Mouse (Mus musculus) hindbrain, embryonic 13.5 days (tissue): ENCODE results near the gene Akap5. TPM values are rescaled to one million over a fixed set of nuclear protein-coding genes. Genes with fewer than 3 reads are reported as not detected.

Experiments used
- ATAC-seq: fragments of 200-750 bp; cut with Nextera tagmentation; 2 replicates; pipeline ENCODE4 v1.8.0; 2017; ENCODE audit warnings: moderate TSS enrichment; ENCODE audit not compliant: low FRiP score
- H3K27ac ChIP-seq: fragments of 300-500 bp; sonication (generic); 2 replicates; pipeline ENCODE4 v1.5.1; 2015; ENCODE audit warnings: inconsistent platforms, mild to moderate bottlenecking, moderate library complexity
- H3K27me3 ChIP-seq: fragments of 300-500 bp; sonication (generic); 2 replicates; pipeline ENCODE4 v1.6.1; 2015; ENCODE audit warnings: mild to moderate bottlenecking, inconsistent platforms
- H3K36me3 ChIP-seq: fragments of 300-500 bp; sonication (generic); 2 replicates; pipeline ENCODE4 v1.6.1; 2015; ENCODE audit warnings: mild to moderate bottlenecking, inconsistent platforms
- H3K4me1 ChIP-seq: fragments of 300-500 bp; sonication (generic); replicated peaks from 2 replicates; pipeline ENCODE4 v1.6.1; 2015; ENCODE audit warnings: inconsistent platforms
- H3K4me2 ChIP-seq: fragments of 300-500 bp; sonication (generic); 2 replicates; pipeline ENCODE4 v1.6.1; 2015; ENCODE audit warnings: inconsistent platforms, mild to moderate bottlenecking, moderate library complexity
- H3K4me3 ChIP-seq: fragments of 300-500 bp; sonication (generic); 2 replicates; pipeline ENCODE4 v1.5.1; 2015; ENCODE audit warnings: mild to moderate bottlenecking, inconsistent platforms
- H3K9ac ChIP-seq: fragments of 300-500 bp; sonication (generic); 2 replicates; pipeline ENCODE4 v1.6.1; 2015; ENCODE audit warnings: mild to moderate bottlenecking, inconsistent platforms
- H3K9me3 ChIP-seq: fragments of 300-500 bp; sonication (generic); 2 replicates; pipeline ENCODE4 v1.6.1; 2016; ENCODE audit warnings: inconsistent platforms
- WGBS: fragments of 180-500 bp; shearing (Covaris S2); methylation state at CpG from one replicate; pipeline ENCODE4 v1.1.7; 2015; 5-methylcytosine and 5-hydroxymethylcytosine counted together
- polyA plus RNA-seq: library from polyadenylated mRNA; unstranded; fragments of >200 nt; fragmentation: Nextera tagmentation; extraction: Ambion mirVana; gene quantifications from 2 replicates; pipeline ENCODE4 v1.2.1, GENCODE M21; 2015

Akap5 gene
- polyA plus RNA-seq: 7.4 and 7.9 TPM in 2 replicates

DNA sequence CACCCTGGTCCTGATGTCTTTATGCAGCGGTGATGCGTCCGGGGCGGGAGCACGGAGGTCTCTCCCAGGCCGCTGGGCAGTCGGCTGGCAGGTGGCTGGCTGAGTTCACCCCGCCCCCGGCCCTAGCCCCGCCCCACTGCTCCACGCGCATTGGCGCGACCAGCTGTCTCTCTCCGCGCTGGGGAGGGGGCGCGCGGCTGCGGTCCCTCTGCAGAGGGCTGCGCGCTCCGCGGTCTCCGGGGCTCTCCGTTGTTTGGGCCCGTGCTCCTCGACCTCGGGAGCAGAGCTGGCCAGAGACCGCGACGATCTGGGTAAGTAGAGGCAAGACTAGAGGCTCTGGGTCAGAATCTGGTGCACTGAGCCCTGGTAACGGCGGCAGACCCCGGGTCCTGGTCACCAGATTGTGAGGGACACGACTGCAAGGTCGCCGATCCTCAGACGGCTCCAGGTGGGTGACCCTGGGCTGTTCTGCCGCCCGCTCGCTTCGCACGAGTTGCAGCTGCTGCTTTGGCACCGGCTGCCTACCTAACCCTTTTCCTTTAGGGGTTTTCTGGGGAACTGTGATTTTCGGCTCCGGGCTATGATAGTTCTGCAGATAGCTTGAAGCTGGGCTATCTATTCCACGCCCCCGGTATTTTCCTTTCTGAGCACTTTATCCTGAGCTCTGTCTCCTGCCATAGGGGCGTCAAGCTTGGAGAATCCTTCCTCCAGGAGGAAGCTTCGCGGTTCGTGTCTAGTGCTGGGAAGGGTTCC lies at the start of gene Akap5:
Gene Akap5, plus strand, starts transcription at position 213 of the 753 bp plus-strand sequence.
- Histone ChIP-seq H3K9ac (peak within 1 kb of the TSS; percentile 76), H3K9me3 (no peaks in the 10 kb centered on the region), H3K27me3 (no peaks in the 10 kb centered on the region), H3K4me3 (peak within 1 kb of the TSS; percentile 69), H3K4me1 (peaks cover 12% of the 10 kb centered on the region), H3K4me2 (peak within 1 kb of the TSS; percentile 65), H3K36me3 (peaks cover 29% of the 10 kb centered on the region), H3K27ac (peak within 1 kb of the TSS; percentile 75)
- ATAC-seq: peak; percentile 98
- WGBS: 1% methylated on average over 53 of the region's 53 CpGs

- Histone ChIP-seq H3K4me2 (no peak overlapping the region), H3K9ac (no peak overlapping the region), H3K36me3 (peaks cover 7% of the 10 kb centered on the region), H3K4me3 (no peak overlapping the region), H3K4me1 (peaks cover 8% of the 10 kb centered on the region; the same call in 1 of the 2 replicates), H3K27ac (no peak overlapping the region), H3K27me3 (no peaks in the 10 kb centered on the region), H3K9me3 (no peaks in the 10 kb centered on the region)
- 86% methylated on average over 6 of the region's 6 CpGs for WGBS
- ATAC-seq: no peak
Measured at GRCm38 (mm10) chr12:76278209-76278608, 46.5 kb upstream of the Akap5 start.

- ATAC-seq: no peak
- no peaks in the 10 kb centered on the region for H3K9me3 ChIP-seq
- H3K36me3 ChIP-seq: peaks cover 13% of the 10 kb centered on the region
- H3K27me3 ChIP-seq: no peaks in the 10 kb centered on the region
- no peak overlapping the region for H3K4me3 ChIP-seq
- H3K4me1 ChIP-seq: peaks cover 11% of the 10 kb centered on the region; the same call in 1 of the 2 replicates
- H3K4me2 ChIP-seq: no peak overlapping the region
- WGBS: 90% methylated on average over 9 of the region's 9 CpGs
- no peak overlapping the region for H3K9ac ChIP-seq
- H3K27ac ChIP-seq: no peak overlapping the region
Measured at GRCm38 (mm10) chr12:76280556-76280955, 44.1 kb upstream of the Akap5 start.

DNA sequence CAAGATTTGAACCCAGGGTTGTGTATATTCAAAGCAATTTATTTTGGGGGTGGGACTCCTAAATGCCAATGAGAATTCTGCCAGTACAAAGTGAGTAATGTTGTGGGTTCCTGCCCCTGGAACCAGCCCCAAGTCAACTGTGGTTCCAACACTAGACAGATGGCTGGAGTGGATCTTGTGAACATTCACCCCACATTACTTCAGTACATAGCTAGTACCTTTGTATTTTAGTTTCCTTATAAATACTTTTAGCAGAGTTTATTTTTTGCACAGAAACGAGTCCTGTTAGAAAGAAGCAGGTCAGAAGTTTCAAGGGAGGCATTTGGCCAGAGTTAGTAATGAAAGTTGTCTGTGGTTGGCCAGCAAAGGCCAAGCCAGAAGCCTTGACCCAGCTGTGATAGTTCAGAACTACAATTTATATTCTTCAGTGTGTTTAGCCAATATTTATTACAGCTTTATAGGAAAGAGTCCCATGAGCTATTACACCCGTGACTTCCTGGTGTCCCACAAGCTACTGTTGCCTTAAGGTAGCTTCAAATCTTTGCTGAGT lies 43.5 kb upstream of the Akap5 start:
- H3K36me3 ChIP-seq: peaks cover 13% of the 10 kb centered on the region
- no peak overlapping the region for H3K4me2 ChIP-seq
- 84% methylated on average over 2 of the region's 2 CpGs for WGBS
- no peaks in the 10 kb centered on the region for H3K27me3 ChIP-seq
- no peak for ATAC-seq
- H3K9me3 ChIP-seq: no peaks in the 10 kb centered on the region
- H3K4me1 ChIP-seq: peaks cover 11% of the 10 kb centered on the region; the same call in 1 of the 2 replicates
- no peak overlapping the region for H3K27ac ChIP-seq
- H3K4me3 ChIP-seq: no peak overlapping the region
- no peak overlapping the region for H3K9ac ChIP-seq

GRCm38 (mm10) chr12:76282132-76282531 lies 42.6 kb upstream of the Akap5 start:
- Histone ChIP-seq H3K36me3 (peaks cover 13% of the 10 kb centered on the region), H3K4me2 (no peak overlapping the region), H3K4me1 (peaks cover 11% of the 10 kb centered on the region; the same call in 1 of the 2 replicates), H3K9ac (no peak overlapping the region), H3K4me3 (no peak overlapping the region), H3K27me3 (no peaks in the 10 kb centered on the region), H3K9me3 (no peaks in the 10 kb centered on the region), H3K27ac (no peak overlapping the region)
- 49% methylated on average over 4 of the region's 4 CpGs for WGBS
- no peak for ATAC-seq

GRCm38 (mm10) chr12:76282532-76283173 lies 42.0 kb upstream of the Akap5 start:
- no peaks in the 10 kb centered on the region for H3K27me3 ChIP-seq
- peaks cover 14% of the 10 kb centered on the region for H3K4me1 ChIP-seq
- 0 out of 2 replicates have a peak overlapping the region, but pooled peaks have one; percentile 25 for H3K27ac ChIP-seq
- H3K4me2 ChIP-seq: no peak overlapping the region
- no peaks in the 10 kb centered on the region for H3K9me3 ChIP-seq
- peaks cover 13% of the 10 kb centered on the region for H3K36me3 ChIP-seq
- no peak overlapping the region for H3K4me3 ChIP-seq
- WGBS: 78% methylated on average over 17 of the region's 17 CpGs
- ATAC-seq: peak; percentile 39; the same call in 1 of the 2 replicates
- no peak overlapping the region for H3K9ac ChIP-seq

DNA sequence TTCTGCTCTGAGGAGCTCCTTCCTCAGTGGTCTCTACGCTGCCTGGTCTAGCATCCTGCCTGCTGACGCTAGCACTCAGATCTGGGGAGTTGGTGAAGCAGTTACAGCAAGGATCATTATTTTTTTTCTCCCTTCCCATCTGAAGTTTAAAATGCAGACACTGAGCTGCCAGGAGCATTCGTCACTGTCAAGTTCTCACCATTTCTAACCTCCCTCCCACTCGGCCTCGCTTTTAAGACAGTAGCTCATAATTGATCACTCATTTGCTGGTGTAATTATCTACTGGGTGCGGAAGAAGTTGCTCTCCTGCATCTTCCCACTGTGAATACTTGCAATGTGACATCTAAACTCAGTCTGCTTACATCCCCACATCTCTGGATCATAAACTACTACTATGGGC lies 39.3 kb upstream of the Akap5 start:
- Histone ChIP-seq H3K27ac (no peak overlapping the region), H3K36me3 (peaks cover 15% of the 10 kb centered on the region), H3K9ac (no peak overlapping the region), H3K4me2 (no peak overlapping the region), H3K27me3 (no peaks in the 10 kb centered on the region), H3K4me1 (peaks cover 28% of the 10 kb centered on the region), H3K4me3 (no peak overlapping the region), H3K9me3 (no peaks in the 10 kb centered on the region)
- ATAC-seq: no peak
- WGBS: 67% methylated on average over 6 of the region's 6 CpGs

DNA sequence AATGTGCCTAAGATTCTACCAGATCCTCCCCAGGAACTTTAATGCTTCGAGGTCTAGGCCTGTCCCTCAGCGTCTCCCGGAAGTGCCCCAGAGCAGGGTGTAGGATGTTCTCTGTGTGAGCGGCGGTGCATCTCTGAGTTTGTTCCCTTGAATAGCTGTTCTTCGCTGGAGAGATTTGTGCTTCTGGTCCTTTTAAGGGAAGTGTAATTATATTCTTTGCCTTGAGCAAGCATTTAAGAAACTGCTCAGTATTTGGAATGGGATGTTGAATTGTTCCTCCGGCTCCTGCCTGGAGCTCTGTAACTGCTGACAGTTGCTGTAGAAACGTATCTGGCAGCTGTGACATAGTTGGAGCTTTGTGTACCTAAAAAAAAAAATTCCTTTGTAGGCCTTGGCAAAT lies 36.7 kb upstream of the Akap5 start:
- 30% methylated on average over 8 of the region's 8 CpGs for WGBS
- no peak overlapping the region for H3K4me3 ChIP-seq
- H3K9me3 ChIP-seq: no peaks in the 10 kb centered on the region
- H3K36me3 ChIP-seq: peaks cover 33% of the 10 kb centered on the region
- H3K4me1 ChIP-seq: peaks cover 19% of the 10 kb centered on the region
- ATAC-seq: 0 out of 2 replicates have a peak, but pooled peaks have one; percentile 43
- H3K9ac ChIP-seq: no peak overlapping the region
- H3K4me2 ChIP-seq: no peak overlapping the region
- H3K27me3 ChIP-seq: no peaks in the 10 kb centered on the region
- peak overlapping the region; percentile 69 for H3K27ac ChIP-seq

DNA sequence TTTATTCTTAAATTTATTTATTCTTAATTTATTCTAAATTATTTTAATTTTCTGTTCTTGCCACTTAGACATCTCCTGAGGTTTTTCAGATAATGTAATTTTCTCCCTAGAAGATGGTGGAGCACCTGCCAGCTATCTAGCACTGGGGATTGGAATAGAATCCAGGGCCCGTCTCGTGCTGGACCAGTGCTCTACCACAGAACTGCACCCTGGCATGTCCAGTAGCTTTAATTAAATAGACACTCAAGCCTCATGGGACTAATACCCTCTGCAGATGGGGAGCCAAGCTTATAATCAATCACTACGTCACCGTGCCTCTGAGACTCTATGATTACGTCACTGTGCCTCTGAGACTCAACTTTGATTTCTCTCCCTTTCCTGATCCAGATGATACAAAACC lies 36.2 kb upstream of the Akap5 start:
- peaks cover 19% of the 10 kb centered on the region for H3K4me1 ChIP-seq
- H3K27me3 ChIP-seq: no peaks in the 10 kb centered on the region
- no peak overlapping the region for H3K4me3 ChIP-seq
- no peak overlapping the region for H3K4me2 ChIP-seq
- peak overlapping the region; percentile 52; the same call in 1 of the 2 replicates for H3K27ac ChIP-seq
- no peaks in the 10 kb centered on the region for H3K9me3 ChIP-seq
- 32% methylated on average over 5 of the region's 5 CpGs for WGBS
- H3K9ac ChIP-seq: no peak overlapping the region
- ATAC-seq: peak; percentile 33; the same call in 1 of the 2 replicates
- peaks cover 28% of the 10 kb centered on the region for H3K36me3 ChIP-seq

DNA sequence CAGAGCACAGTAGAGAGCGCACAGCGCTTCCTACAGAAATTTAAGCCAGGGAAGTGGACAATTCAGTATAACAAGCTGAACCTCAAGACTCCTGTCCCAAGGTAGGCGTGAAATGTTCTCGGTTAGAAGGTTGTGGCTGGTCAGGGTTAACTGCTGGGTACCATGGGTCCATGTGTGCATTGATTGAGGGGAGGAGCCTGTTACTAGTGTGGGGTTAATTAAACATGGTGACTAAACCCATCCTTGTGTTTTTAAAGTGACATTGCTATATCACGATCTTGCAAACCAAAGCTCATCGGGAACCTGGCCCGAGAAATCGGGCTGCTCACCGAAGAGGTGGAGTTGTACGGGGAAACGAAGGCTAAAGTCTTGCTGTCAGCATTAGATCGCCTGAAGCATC lies 35.3 kb upstream of the Akap5 start:
- Histone ChIP-seq H3K27ac (0 out of 2 replicates have a peak overlapping the region, but pooled peaks have one; percentile 52), H3K9me3 (no peaks in the 10 kb centered on the region)
- WGBS: 91% methylated on average over 12 of the region's 12 CpGs

GRCm38 (mm10) chr12:76290271-76290670 lies 34.4 kb upstream of the Akap5 start:
- Histone ChIP-seq H3K27ac (no peak overlapping the region), H3K9me3 (no peaks in the 10 kb centered on the region), H3K4me2 (no peak overlapping the region), H3K36me3 (peaks cover 31% of the 10 kb centered on the region), H3K9ac (no peak overlapping the region), H3K4me3 (no peak overlapping the region), H3K27me3 (no peaks in the 10 kb centered on the region), H3K4me1 (peaks cover 18% of the 10 kb centered on the region)
- no peak for ATAC-seq
- WGBS: 91% methylated on average over 2 of the region's 2 CpGs

More for the DNA sequence above, 35.3 kb upstream of the Akap5 start:
- Histone ChIP-seq H3K4me3 (no peak overlapping the region), H3K4me1 (peaks cover 19% of the 10 kb centered on the region), H3K9ac (no peak overlapping the region), H3K36me3 (peaks cover 28% of the 10 kb centered on the region), H3K4me2 (no peak overlapping the region), H3K27me3 (no peaks in the 10 kb centered on the region)
- no peak for ATAC-seq

DNA sequence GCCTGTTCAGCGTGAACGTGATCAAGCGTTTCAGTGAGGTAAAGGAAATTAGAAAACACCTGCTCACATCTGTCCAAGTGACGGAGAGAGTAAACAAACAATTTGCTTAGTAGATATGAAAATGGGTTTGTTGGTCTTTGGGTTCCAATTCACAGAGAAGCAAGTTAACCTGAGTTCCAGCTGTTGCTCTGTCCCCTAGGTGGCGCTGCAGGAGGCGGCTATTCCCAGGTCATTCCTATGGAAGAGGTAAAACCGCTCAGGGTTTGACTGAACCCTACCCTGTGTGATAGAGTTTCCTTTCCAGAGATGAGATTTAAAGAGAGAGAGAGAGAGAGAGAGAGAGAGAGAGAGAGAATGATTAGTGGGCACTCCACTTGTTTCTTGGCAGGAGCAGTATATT lies 31.5 kb upstream of the Akap5 start:
- Histone ChIP-seq H3K27me3 (no peaks in the 10 kb centered on the region), H3K4me2 (no peak overlapping the region), H3K27ac (no peak overlapping the region), H3K9me3 (no peaks in the 10 kb centered on the region), H3K4me3 (no peak overlapping the region), H3K4me1 (peaks cover 9% of the 10 kb centered on the region), H3K36me3 (peaks cover 45% of the 10 kb centered on the region), H3K9ac (no peak overlapping the region)
- WGBS: 67% methylated on average over 7 of the region's 7 CpGs
- no peak for ATAC-seq
